Mouse (Mus musculus): ENCODE data around the gene Apoc2.

DNA sequence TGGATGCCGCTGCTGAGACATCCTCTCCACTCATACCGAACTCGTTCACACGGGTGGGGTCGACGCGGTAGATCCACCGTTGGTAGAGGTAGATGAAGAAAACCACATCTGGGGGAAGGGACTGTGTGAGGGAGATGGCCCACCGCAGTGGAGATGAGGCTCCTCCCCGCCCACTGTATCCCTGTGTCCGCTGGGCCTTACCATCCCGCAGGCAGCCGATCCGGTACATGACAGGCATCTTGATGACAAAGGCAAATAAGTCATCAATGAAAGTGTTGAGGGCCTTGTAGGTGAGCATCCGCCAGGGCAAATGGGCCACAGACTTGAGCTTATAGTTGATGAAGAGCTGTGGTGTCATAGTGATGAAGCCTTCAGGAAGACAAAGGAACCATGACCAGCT is 43.9 kb downstream of the Apoc2 start:
- no peak for TF ChIP-seq POLR2A (IDR thresholded peaks at IDR 0.05; ENCODE audit: insufficient read depth, low read depth, low read length)
- TF ChIP-seq CTCF (IDR thresholded peaks at IDR 0.05; ENCODE audit: insufficient read depth, low read depth, low read length): no peak
